Mouse (Mus musculus) kidney, postnatal 4 days (tissue): ENCODE results near the gene 1700001C02Rik.

ENCODE experiments used
- DNase-seq, 2 experiments: peaks; one replicate each; pipeline ENCODE4 v3.0.0; 2021; ENCODE audit warnings: mixed read lengths in 2 of 2

1700001C02Rik gene

DNA sequence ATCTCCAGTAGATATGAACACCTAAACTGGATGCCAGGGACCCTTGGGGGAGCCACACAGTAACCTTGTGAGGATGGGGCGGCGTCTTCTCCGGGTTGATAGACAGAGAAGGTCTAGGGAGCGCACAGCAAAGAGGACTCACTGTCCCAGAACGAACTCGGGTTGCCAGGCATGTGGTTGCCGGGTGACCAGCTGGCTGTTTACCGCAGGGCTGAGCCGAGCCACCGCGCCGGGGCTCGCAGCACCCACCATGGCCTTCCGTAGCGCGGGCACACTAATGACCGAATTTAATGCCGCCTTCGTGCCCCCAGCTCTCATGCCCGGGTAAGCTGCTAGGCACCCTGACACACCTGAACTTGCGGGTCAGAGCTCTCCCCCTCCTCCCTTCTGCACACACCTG is at the start of gene 1700001C02Rik:
1700001C02Rik (plus strand) TSS at position 187 of the 400 bp plus-strand sequence.
- peak; percentile 37 to 53 for DNase-seq

GRCm38 (mm10) chr5:30416665-30417064 is 49.2 kb upstream of the 1700001C02Rik start:
- no peak for DNase-seq

DNA sequence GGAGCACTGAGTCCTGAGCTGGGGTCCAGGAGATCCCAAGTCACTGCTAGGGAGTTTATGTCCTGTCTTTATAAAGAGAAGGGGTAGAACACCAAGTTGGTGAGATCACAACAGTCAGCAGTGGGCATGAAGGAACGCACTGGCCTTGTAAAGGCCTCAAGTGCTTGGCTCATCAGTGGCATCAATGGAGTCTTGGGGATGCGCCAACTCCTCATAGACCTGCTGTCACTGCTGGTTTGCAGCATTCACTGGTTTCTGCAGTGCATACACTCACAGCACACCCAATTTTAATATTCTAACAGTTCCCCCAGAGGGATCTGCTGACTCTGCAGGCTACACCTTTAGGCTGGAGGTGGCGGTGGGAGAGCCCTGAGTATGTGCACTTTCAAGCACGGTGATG is 42.7 kb upstream of the 1700001C02Rik start:
- no peak for DNase-seq

DNA sequence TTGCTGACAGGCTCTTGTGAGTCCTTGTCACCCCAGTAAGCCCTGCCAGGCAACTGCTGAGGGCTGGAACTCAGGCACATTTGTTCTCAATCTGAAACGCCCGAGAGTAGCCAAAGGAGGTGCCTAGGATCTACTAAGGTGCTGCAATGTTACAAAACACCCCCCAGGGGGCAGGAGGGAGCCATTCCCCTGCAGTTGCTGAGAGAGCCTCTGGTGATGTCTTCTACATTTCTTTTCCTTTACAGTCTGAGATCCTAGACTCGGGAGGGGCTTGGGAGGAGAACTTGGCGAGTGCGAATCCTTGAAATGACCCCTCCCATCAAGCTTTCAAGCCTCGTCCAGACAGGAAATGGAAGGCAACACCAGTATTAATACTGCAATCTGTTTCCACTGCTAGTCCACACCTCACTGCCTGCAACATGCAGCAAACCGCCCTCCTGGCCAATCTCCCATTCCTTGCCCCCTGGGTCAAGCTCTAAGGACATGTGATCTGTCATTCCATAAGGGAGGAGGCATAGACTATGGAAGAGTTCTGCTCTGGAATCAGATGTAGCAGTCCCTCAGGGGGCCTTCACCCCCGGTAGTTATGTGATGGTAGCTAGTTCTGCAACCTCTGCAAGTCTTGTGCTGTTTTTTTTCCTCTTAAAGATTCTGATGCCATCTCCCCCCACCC is 42.1 kb upstream of the 1700001C02Rik start:
- DNase-seq = peak; percentile 73 to 77

DNA sequence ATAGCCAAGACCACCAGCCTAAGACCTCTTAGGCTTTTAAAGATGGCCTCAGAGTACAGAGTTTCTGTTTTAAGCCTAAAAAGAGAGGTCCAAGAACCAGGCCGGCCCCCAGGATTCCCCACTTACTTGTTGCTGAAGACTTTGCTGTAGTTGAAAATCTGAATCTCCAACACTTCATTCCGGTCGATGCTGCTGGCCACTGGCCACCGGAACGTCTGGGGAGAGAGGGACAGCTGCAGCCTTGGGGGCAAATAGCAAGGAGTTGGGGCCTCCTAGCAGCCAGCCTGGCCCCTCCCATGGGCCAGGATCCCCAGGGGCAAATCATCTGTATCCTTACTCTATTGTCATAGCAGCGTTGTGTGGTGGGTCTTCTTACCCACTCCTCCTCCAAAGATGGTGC is 38.4 kb upstream of the 1700001C02Rik start:
- no peak for DNase-seq

- no peak for DNase-seq
Measured at GRCm38 (mm10) chr5:30438931-30439330, 26.9 kb upstream of the 1700001C02Rik start.

GRCm38 (mm10) chr5:30440308-30440906 is 25.4 kb upstream of the 1700001C02Rik start:
- DNase-seq = no peak

- DNase-seq = peak; percentile 21 to 23
Measured at GRCm38 (mm10) chr5:30442196-30442595, 23.7 kb upstream of the 1700001C02Rik start.

- no peak for DNase-seq
Measured at GRCm38 (mm10) chr5:30444327-30444895, 21.4 kb upstream of the 1700001C02Rik start.

GRCm38 (mm10) chr5:30456056-30456455 is 9.8 kb upstream of the 1700001C02Rik start:
- peak; percentile 39 to 44 for DNase-seq

DNA sequence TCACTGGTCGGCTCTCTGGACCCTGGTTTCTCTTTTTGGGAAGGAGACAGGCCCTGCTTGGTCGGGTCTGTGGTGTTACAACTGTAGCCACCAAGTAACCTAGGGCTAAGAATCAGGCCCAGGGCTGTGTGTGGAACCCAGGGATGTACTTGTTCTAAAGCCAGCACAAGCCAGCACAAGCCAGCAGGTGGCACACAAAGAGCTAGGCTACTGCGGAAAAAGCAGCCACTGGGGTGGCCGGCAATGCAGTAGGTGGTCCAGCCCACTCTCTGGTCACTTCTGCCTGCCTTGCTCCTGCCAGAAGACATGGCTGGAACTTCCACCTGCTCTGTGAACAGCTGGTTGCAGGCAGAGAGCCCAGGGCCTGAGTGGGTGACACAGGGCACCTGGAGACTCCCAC is 5.7 kb upstream of the 1700001C02Rik start:
- peak; percentile 15 to 39 for DNase-seq

GRCm38 (mm10) chr5:30461821-30462220 is 4.0 kb upstream of the 1700001C02Rik start, which contains the start of gene Otof:
Gene Otof, minus strand, starts transcription at chr5:30461932.
- peak; percentile 46 to 61 for DNase-seq

DNA sequence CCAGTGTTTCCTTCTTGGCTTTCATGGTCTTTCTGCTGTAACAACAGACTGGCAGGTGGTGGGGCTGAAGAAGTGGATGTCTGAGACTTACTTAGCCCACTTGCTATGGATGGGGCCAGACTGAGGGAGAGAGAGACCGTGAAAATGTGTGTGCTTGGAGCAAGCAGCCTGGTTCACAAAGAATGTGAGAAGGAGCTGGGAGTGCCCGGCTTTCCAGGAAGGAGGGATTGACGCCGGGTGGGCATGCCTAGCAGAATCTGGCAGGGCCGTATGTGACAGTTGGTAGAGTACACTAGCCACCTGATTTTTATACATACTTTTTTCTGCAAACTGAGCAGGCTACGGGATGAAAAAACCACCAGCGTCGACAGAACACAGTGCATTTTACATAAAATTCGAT is 468 bp downstream of the 1700001C02Rik start:
- DNase-seq = no peak

DNA sequence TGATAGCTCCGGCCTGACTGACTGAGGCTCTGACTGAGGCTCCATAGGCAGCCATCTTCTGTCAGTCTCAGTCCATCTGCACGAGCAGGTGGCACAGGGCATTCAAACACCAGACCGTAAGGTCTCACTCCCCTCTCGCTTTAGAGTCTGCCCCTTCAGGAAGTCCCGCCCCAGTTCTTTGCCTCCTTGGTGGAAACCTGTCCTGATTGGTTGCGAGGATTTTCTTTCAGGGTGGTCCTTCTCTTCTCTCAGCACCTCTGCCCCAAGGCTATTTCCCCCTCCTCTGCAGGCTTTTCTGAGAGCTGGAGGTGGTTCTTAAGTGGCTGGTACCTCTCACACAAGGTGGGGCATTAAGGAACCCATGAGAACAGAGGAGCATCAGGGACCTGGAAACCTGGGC is 4.6 kb downstream of the 1700001C02Rik start:
- no peak for DNase-seq

- DNase-seq = no peak
Measured at GRCm38 (mm10) chr5:30472148-30472547, 6.3 kb downstream of the 1700001C02Rik start.

- peak; percentile 32 to 44 for DNase-seq
Measured at GRCm38 (mm10) chr5:30476534-30476933, 10.7 kb downstream of the 1700001C02Rik start.

GRCm38 (mm10) chr5:30482319-30482718 is 16.5 kb downstream of the 1700001C02Rik start:
- DNase-seq = peak; percentile 86 to 87

GRCm38 (mm10) chr5:30483533-30483932 is 17.7 kb downstream of the 1700001C02Rik start:
- no peak for DNase-seq

GRCm38 (mm10) chr5:30484591-30484990 is 18.7 kb downstream of the 1700001C02Rik start:
- no peak for DNase-seq

GRCm38 (mm10) chr5:30485136-30485535 is 19.3 kb downstream of the 1700001C02Rik start:
- peak; percentile 38 to 43 for DNase-seq

DNA sequence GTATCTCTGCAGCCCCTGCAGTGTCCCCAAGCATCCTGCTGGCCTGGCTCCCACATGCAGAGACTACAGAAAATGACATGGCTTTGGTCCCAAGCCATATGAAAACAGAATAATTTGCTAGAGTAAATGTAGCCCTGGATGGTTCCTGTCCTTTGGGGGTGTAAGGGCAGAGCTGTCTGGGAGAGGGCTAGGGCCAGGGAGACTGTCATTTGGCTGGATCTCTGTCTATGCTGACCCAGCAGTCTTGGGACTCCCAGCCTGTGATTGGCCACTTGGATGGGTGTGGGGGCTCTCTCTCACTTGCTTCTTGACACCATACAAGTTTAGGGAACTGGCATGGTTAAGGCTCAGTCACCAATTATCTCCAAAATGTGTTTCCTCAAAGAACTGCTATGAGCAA is 24.4 kb downstream of the 1700001C02Rik start:
- DNase-seq = no peak

DNA sequence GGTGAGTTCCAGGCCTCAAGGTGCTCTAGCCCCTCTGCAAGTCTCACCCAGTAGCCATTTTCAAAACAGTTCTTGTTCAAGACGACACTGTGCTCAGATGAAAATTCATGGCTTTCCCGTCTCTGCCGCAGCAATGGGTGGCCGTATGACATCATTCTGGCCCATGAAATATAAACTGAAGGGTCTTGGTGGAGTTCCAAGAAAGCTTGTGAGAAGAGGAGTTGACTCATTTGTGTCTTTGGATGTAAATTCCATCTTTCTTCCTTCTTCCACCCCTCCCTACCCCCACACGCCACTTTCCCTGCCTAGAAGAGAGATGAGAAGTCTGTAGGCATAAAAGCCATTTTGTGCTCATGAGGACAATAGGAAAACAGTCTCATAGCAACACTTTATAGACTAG is 25.0 kb downstream of the 1700001C02Rik start:
- DNase-seq = no peak

GRCm38 (mm10) chr5:30493723-30494122 is 27.9 kb downstream of the 1700001C02Rik start:
- DNase-seq = no peak

- DNase-seq = no peak
Measured at GRCm38 (mm10) chr5:30494606-30495005, 28.8 kb downstream of the 1700001C02Rik start.
